Mouse (Mus musculus) lung, adult 18-20 months (tissue): ENCODE results near the gene Plcb4.

Experiments
- DNase-seq, 2 experiments: peaks; one replicate each; pipeline ENCODE4 v3.0.0; 2022; ENCODE audit warnings: mixed read lengths in 2 of 2

Gene Plcb4

GRCm38 (mm10) chr2:135761226-135761802, 102.5 kb downstream of the Plcb4 start:
- DNase-seq: no peak

- peak in 1 of 2 experiments; percentile 42 for DNase-seq
Measured at GRCm38 (mm10) chr2:135764706-135765105, 105.9 kb downstream of the Plcb4 start.

- DNase-seq: peak in 1 of 2 experiments; percentile 46
Measured at GRCm38 (mm10) chr2:135766471-135767063, 107.8 kb downstream of the Plcb4 start.

GRCm38 (mm10) chr2:135767535-135767934, 108.7 kb downstream of the Plcb4 start:
- DNase-seq: no peak

GRCm38 (mm10) chr2:135769701-135770100, 110.9 kb downstream of the Plcb4 start:
- DNase-seq: no peak

- no peak for DNase-seq
Measured at GRCm38 (mm10) chr2:135770226-135770625, 111.4 kb downstream of the Plcb4 start.

GRCm38 (mm10) chr2:135773194-135773972, 114.6 kb downstream of the Plcb4 start:
- DNase-seq: no peak

- DNase-seq: no peak
Measured at GRCm38 (mm10) chr2:135775026-135775425, 116.2 kb downstream of the Plcb4 start.

GRCm38 (mm10) chr2:135776131-135776775, 117.4 kb downstream of the Plcb4 start:
- DNase-seq: no peak

GRCm38 (mm10) chr2:135781391-135781790, 122.6 kb downstream of the Plcb4 start:
- no peak for DNase-seq

GRCm38 (mm10) chr2:135787415-135787814, 128.6 kb downstream of the Plcb4 start:
- no peak for DNase-seq

- no peak for DNase-seq
Measured at GRCm38 (mm10) chr2:135792907-135793306, 134.1 kb downstream of the Plcb4 start.

- no peak for DNase-seq
Measured at GRCm38 (mm10) chr2:135796684-135797083, 137.9 kb downstream of the Plcb4 start.

- no peak for DNase-seq
Measured at GRCm38 (mm10) chr2:135797677-135798546, 139.1 kb downstream of the Plcb4 start.

- DNase-seq: no peak
Measured at GRCm38 (mm10) chr2:135799149-135799770, 140.4 kb downstream of the Plcb4 start.

GRCm38 (mm10) chr2:135800385-135800784, 141.6 kb downstream of the Plcb4 start:
- no peak for DNase-seq

GRCm38 (mm10) chr2:135802878-135803450, 144.2 kb downstream of the Plcb4 start:
- DNase-seq: no peak

- no peak for DNase-seq
Measured at GRCm38 (mm10) chr2:135805748-135806685, 147.2 kb downstream of the Plcb4 start.

GRCm38 (mm10) chr2:135808342-135808741, 149.5 kb downstream of the Plcb4 start:
- no peak for DNase-seq

- DNase-seq: no peak
Measured at GRCm38 (mm10) chr2:135810841-135811240, 152.0 kb downstream of the Plcb4 start.
